Mouse (Mus musculus) WW6 (cell line): Measurements from ENCODE around the gene Cyfip2.

ENCODE experiments used
- DNase-seq: peaks from one replicate; pipeline ENCODE4 v3.0.0-alpha.2; 2013; ENCODE audit warnings: low read depth, low spot score

Gene Cyfip2

GRCm38 (mm10) chr11:46312523-46313035, at the start of gene Cyfip2:
Cyfip2 (minus strand) TSS chr11:46312859.
- DNase-seq = no peak

DNA sequence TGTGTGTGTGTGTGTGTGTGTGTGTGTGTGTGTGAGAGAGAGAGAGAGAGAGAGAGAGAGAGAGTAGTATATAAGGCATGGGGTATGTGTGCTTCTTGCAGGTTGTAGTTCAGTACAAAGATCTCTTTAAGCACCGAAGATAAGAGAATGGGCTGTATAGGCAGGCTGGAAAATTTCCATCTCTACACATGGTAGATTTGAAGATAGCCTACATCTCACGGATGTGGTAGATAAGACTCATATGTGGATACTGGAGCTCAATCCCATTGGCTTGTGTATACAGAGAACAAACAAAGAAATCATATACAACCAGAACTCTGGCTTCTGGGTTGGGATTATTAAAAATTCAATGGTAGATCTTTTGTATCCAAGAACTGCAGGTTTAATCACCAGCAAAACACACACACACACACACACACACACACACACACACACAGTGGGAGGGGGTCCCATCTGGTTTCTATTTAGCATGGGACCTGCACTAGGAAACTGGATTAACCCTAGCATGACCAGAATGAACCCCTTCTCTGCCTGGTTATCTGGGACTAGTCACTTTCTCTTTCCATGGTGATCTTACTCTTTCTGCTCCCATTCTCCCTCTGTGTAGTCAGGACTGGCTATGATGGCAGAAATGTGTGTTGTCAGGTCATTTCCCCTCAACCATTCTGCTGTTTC, 48.5 kb upstream of the Cyfip2 start:
- no peak for DNase-seq

- no peak for DNase-seq
Measured at GRCm38 (mm10) chr11:46358369-46358768, 45.7 kb upstream of the Cyfip2 start.

- no peak for DNase-seq
Measured at GRCm38 (mm10) chr11:46349681-46350410, 37.2 kb upstream of the Cyfip2 start.

DNA sequence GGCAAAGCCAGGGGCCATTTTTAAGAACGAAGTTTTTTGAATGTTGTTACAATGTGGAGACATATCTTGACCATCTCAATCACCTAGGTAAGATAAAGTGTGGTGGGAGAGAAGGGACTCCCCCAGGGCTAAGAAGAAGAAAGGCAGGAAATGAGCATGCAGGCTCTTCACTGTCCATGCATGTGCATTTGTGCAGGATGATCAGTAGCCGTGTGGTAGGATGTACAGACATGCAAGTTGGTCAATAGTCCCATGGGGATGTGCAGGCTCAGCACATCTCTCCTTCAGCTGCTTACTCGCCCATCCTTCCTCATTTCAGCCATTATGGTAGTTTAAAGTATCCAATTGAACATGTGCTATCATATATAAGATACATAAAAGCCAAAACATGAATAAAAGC, 35.8 kb upstream of the Cyfip2 start:
- no peak for DNase-seq

GRCm38 (mm10) chr11:46347756-46348155, 35.1 kb upstream of the Cyfip2 start:
- DNase-seq = no peak

DNA sequence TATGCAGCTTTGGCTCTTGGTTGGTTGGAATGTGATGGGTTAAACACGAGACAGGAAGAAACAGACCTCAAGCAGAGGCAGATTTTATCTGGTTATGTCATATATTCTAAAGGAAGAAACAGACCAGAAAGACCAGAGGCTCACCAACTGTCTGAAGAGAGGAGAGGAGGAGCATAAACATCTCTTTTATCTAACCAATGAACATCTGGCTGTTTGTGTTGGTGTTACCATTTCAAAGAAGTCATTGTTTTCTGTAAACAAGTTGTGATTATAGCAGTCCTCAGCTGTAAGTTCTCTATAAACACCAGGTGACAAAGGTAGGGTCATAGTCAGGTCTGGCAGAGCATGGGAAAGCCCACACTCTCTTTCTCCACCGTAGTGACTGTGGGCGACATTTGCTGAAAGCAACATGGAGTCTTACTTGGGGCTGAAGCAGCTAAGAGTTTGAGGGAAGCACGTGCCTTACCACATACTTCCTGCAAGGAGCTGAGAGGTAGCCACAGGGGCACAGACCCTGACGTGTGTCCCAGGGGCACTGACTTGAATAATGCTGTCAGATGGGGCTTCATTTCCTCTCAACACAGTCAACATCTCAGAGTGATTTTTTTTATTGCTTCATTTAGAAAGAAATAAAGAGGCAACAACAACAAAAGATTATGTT, 31.4 kb upstream of the Cyfip2 start:
- no peak for DNase-seq

GRCm38 (mm10) chr11:46341960-46342359, 29.3 kb upstream of the Cyfip2 start:
- DNase-seq = no peak

DNA sequence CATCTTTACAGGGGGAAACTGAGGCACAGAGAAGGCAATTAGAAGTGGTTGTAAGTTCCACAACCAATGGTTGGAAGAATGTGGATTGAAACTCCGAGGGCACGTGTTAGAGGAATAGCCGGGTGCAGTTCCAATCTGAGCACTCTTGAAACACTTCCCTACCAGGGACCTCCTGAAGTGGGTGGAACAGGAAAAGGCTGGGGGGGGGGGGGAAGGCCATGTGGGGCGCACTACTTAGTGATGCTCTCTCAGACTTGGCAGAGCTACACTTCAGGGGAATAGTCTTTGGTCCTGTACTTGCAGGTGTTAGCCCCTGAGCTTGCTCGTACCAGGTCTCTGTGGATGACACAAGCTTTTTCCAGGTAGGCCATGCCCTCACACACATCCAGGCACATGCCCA, 23.4 kb upstream of the Cyfip2 start:
- DNase-seq = no peak

- DNase-seq = no peak
Measured at GRCm38 (mm10) chr11:46332217-46332616, 19.6 kb upstream of the Cyfip2 start.

DNA sequence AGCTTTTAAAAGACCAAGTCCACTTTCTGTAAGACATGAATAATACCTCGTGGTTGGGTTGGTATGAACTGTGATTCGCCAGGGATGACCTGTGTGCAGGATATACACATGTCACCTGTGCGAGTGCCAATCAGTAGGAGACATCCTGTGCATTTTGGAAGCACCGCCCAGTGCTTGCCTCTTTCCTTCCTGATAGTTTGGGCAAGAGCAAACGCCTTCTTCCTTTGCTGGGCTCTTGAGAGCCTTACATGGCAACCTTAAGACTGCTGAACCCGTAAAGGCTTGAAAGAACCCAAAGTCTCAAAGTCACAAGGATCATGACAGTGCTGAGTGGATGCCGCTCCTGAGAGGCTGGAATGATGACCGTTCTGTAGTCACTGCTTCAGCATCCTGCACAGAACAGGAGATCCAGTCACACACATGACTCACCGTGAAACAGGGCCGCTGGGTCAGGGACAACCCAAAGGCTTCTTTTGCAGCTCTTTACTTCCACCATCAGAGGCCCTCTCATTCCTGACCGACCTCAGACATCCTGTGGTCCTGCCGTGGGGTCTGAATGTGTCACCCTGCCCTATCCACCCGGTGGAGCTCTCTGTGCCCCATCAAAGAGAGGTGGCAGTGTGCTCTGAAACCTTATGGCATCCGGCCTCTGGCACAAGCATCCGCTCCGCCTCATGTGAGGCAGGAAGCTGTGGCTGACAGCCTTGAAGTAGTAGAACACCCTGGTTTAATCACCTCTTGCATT, 13.8 kb upstream of the Cyfip2 start:
- no peak for DNase-seq

DNA sequence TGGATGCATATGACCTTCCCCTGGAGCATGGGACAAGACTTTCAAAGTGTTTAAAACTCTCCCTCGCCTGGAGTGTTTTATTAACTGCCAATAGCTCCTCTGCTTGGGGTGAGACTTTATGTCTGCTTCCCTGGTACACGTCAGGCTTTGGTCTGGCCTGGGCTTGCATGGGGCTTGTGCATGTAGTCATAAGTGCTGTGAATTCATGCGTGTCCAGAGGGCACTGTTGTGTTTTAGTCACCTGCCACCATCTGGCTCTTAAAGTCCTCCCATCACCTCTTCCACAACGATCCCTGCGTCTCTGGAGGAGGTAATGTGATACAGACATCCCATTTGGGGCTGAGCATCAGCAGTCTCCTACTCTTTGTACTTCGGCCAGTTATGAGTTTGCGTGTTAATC, 8.9 kb upstream of the Cyfip2 start:
- DNase-seq = no peak

- DNase-seq = no peak
Measured at GRCm38 (mm10) chr11:46314534-46314933, 1.9 kb upstream of the Cyfip2 start.

DNA sequence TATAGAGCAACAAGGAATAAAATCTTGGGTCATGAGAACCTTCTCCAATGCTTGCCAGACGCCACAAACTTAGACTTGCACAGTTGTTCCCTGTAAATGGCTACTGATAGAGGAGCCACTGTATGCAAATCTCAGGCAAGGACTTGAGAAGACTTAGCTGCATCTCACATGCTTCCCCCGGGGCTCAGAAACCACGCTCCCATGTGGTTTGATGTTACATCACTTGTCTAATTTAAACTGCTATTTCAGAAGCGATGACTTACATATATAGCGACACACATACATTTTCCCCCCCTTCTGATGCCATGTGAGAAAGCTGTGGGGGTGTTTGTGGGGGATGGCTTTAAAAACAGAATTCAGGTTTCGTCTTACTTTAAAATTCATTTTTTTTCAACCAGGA, 1.2 kb upstream of the Cyfip2 start:
- DNase-seq = no peak

GRCm38 (mm10) chr11:46311703-46312522, 746 bp downstream of the Cyfip2 start:
- DNase-seq = peak; percentile 38

DNA sequence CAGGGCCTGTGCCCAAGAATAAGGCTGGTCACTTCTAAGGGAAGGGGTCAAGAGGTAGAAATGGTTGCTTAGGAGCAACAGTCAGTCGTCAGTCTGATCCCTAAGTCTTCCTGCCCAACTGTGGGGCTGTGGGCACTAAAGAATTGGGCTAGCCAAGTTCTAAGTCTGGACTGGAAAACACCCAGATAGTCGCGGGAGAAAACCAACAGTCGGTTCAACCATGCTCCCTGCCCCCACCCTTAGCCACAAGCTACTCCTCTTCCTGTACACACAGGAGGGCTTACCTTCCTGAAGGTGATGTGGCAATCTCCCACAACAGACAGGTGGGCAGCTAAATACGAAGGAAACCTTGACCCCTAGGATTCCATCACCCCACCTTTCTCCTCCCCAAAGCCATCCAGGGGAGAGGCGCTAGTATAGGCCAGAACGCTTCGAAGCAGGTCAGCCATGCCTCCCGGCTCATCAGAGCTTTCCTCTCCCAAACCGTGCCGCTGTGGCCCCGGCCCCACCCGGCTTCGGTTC, 1.4 kb downstream of the Cyfip2 start:
- DNase-seq = no peak

DNA sequence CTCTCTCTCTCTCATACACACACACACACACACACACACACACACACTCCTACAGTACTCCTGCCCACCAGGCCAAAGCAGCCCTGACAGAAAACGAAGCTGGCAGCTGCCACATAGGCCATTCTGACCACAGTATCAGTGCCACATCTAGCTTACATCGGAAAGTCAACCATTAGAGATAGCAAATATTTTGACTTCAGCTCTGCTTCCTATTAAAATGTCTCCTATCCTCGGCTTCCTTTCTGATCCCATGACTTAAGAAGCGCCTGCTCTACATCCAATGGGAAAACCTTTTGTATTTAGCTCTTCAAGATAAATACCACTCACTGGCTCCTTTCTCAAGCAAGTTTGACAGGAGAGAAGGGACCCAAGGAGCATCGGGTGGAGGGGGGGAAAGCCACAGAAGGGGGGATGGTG, 2.0 kb downstream of the Cyfip2 start:
- no peak for DNase-seq

- DNase-seq = no peak
Measured at GRCm38 (mm10) chr11:46309808-46310555, 2.7 kb downstream of the Cyfip2 start.

DNA sequence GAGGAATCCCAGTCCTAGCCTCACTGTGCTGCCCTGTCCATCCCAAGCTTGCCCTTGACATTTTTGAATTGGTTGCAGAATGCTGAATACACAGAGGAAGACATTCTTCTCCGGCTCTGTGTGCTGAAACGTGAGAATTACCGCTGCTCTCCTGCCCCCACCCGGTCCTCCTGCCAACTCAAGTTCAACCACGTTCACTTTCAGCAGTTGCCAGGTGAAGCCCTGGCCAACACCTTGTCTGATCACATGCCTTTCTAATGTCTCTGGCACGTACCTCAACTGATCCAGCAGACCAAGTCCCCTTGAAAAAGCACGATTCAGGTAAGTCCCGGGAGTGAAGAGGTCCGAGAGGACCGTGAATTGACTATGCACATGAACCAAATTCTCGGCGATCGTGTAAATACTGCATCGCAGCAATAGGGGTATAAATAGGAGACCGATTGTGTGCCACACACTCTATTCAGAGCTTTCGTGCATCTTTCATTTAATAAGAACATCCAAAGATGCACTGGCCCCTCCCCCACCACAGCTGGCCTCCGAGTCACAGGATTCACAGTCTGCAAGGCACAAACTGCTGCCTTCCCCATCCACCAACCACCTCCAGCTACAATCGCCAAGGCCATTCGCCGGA, 3.4 kb downstream of the Cyfip2 start:
- DNase-seq = no peak
